Mouse (Mus musculus) spleen, adult 2 months (tissue): ENCODE measurements around the gene Gadd45b.

Source experiments
- CTCF ChIP-seq: fragments of 200-500 bp; IDR thresholded peaks from 2 replicates; pipeline ENCODE4 v1.5.1; 2011; ENCODE audit warnings: mild to moderate bottlenecking, inconsistent platforms; ENCODE audit not compliant: insufficient read depth, insufficient read length, insufficient replicate concordance; ENCODE audit errors: extremely low read depth
- POLR2A ChIP-seq: fragments of 200-500 bp; IDR thresholded peaks from 2 replicates; pipeline ENCODE4 v1.6.1; 2011; ENCODE audit warnings: low read depth, low read length, inconsistent platforms

GRCm38 (mm10) chr10:80954415-80954814 is 24.5 kb downstream of the Gadd45b start:
- TF ChIP-seq CTCF (no peak), POLR2A (no peak)
